8 mouse cellular contexts compared by ENCODE assay signal in genomic region chr11:59661005-59661404, GRCm38 (mm10). TPM values are rescaled to one million over a fixed set of nuclear protein-coding genes. Genes with fewer than 3 reads are reported as not detected.
DNase-seq lines count a peak whose midpoint lies in the region; ATAC-seq and TF ChIP-seq lines count a peak whose summit lies in the region.

Gene Mprip (plus strand): TSS chr11:59661305.

- no peak for ATAC-seq in Patski
- no peak for ATAC-seq in forebrain, embryonic 15.5 days (replicated peaks)
- no peak for ATAC-seq in hindbrain, embryonic 12.5 days (ENCODE audit: low FRiP score)

- H3K4me2 ChIP-seq in forebrain, embryonic 15.5 days (replicated peaks): peak within 1 kb of the TSS; percentile 57
- H3K4me2 ChIP-seq in hindbrain, embryonic 12.5 days (replicated peaks): peak within 1 kb of the TSS; percentile 62
- peak within 1 kb of the TSS; percentile 92 for H3K4me2 ChIP-seq in myocyte (ENCODE audit: low read depth)

- H3K36me3 ChIP-seq in E14TG2a.4 (ENCODE audit: insufficient read depth, low read length) (peaks cover 8% of the 10 kb centered on the region; the same call in 1 of the 2 replicates), myocyte (ENCODE audit: control insufficient read depth, insufficient read depth) (no peaks in the 10 kb centered on the region)
- H3K36me3 ChIP-seq in forebrain, embryonic 15.5 days: no peaks in the 10 kb centered on the region
- H3K36me3 ChIP-seq in hindbrain, embryonic 12.5 days: no peaks in the 10 kb centered on the region

- H3K27ac ChIP-seq in forebrain, embryonic 15.5 days (replicated peaks): peak within 1 kb of the TSS; percentile 90
- peak within 1 kb of the TSS; percentile 90 for H3K27ac ChIP-seq in hindbrain, embryonic 12.5 days

- peak within 1 kb of the TSS; percentile 92 for H3K9ac ChIP-seq in forebrain, embryonic 15.5 days (replicated peaks)
- peak within 1 kb of the TSS; percentile 92 for H3K9ac ChIP-seq in hindbrain, embryonic 12.5 days

- in situ Hi-C loops in Patski (cut with MboI; ENCODE audit: low pct_unique_long_range_greater_than_20kb): loop anchor here (5.0 kb wide), 1 partner anchor 76 kb away; no protein-coding TSS in a partner anchor

- no peak for TF ChIP-seq CTCF in E14TG2a.4 (conservative IDR thresholded peaks at IDR 0.05; ENCODE audit: low read length)
- TF ChIP-seq CTCF in Patski (IDR thresholded peaks at IDR 0.05): no peak

- H3K27me3 ChIP-seq in E14TG2a.4 (ENCODE audit: insufficient read depth, low read length) (peaks cover 29% of the 10 kb centered on the region), Patski (no peaks in the 10 kb centered on the region), myocyte (ENCODE audit: control insufficient read depth, insufficient read depth, insufficient read length) (no peaks in the 10 kb centered on the region)
- H3K27me3 ChIP-seq in forebrain, embryonic 15.5 days: no peaks in the 10 kb centered on the region
- H3K27me3 ChIP-seq in hindbrain, embryonic 12.5 days: no peaks in the 10 kb centered on the region; the same call in 1 of the 2 replicates

- POLR2A ChIA-PET in Patski (lab: Charles Lee): interaction anchor here (0.7 to 1.3 kb wide), 2 partner anchors 34 to 96 kb away, joined by 3 read pairs; no protein-coding TSS in a partner anchor

- no peak for TF ChIP-seq POLR2A in myocyte (IDR thresholded peaks at IDR 0.05; ENCODE audit: insufficient read length, low read depth)

- WGBS in forebrain, embryonic 15.5 days: 53% methylated on average over 3 of the region's 3 CpGs
- WGBS in hindbrain, embryonic 12.5 days: 53% methylated on average over 3 of the region's 3 CpGs

- peaks cover 39% of the 10 kb centered on the region for H3K4me1 ChIP-seq in E14TG2a.4 (replicated peaks; ENCODE audit: low read depth, low read length)
- H3K4me1 ChIP-seq in forebrain, embryonic 15.5 days: peaks cover 37% of the 10 kb centered on the region
- peaks cover 33% of the 10 kb centered on the region for H3K4me1 ChIP-seq in hindbrain, embryonic 12.5 days

- intact Hi-C loops in left cerebral cortex, postnatal 25 days (cut with DNase I): loop anchor here (5.0 kb wide), 2 partner anchors 46 to 71 kb away; no protein-coding TSS in a partner anchor

- peak within 1 kb of the TSS; percentile 84 for H3K4me3 ChIP-seq in E14TG2a.4 (replicated peaks; ENCODE audit: low read length)
- peak within 1 kb of the TSS; percentile 84 for H3K4me3 ChIP-seq in forebrain, embryonic 15.5 days
- H3K4me3 ChIP-seq in hindbrain, embryonic 12.5 days: peak within 1 kb of the TSS; percentile 68
- peak within 1 kb of the TSS; percentile 64 for H3K4me3 ChIP-seq in myocyte

- no peak for DNase-seq in Patski (ENCODE audit: low read depth, low spot score)
- DNase-seq in left cerebral cortex, postnatal 25 days (ENCODE audit: low spot score in 2 of 2): no peak
- no peak for DNase-seq in cerebellum, postnatal 36 days
- DNase-seq in thymus, postnatal 10 days (ENCODE audit: low spot score in 2 of 2): no peak

- peak within 1 kb of the TSS; percentile 80 for H3ac ChIP-seq in myocyte (ENCODE audit: control insufficient read depth, insufficient read length)

- H3K9me3 ChIP-seq in E14TG2a.4 (ENCODE audit: low read length): no peaks in the 10 kb centered on the region
- no peaks in the 10 kb centered on the region for H3K9me3 ChIP-seq in forebrain, embryonic 15.5 days
- no peaks in the 10 kb centered on the region for H3K9me3 ChIP-seq in hindbrain, embryonic 12.5 days (replicated peaks)

- peaks cover 33% of the 10 kb centered on the region for H3K79me2 ChIP-seq in myocyte (ENCODE audit: control insufficient read depth, insufficient read depth)

- CTCF ChIA-PET in Patski (lab: Charles Lee): interaction anchor here (1.7 kb wide), 1 partner anchor 106 kb away, joined by 4 read pairs; no protein-coding TSS in a partner anchor

TF ChIP-seq in myocyte, 11 proteins besides CTCF, POLR2A, EP300 and RAD21:
- no peak for TF ChIP-seq MYOG (IDR thresholded peaks at IDR 0.05; ENCODE audit: control insufficient read depth in 1 of 3, insufficient read depth in 1 of 3, insufficient read length in 2 of 3, low read depth in 2 of 3)
- peak in 1 of 3 experiments; percentile 12 for TF ChIP-seq MYOD1 (IDR thresholded peaks at IDR 0.05; ENCODE audit: control insufficient read depth in 1 of 3, insufficient read length in 2 of 3, low read depth in 2 of 3)
TF ChIP-seq in myocyte: peak in this region for 1.

RNA-seq across cellular contexts. Expression of gene Mprip, which starts in this region (rescaled TPM):
- polyA plus RNA-seq in Patski (2021) (353 TPM), myocyte (2012; fragmentation: generic; extraction: Trizol) (191 TPM)
- 77.4 and 92.9 TPM in 2 replicates for polyA plus RNA-seq in forebrain, embryonic 15.5 days (2015; fragmentation: Nextera tagmentation; extraction: Ambion mirVana)
- polyA plus RNA-seq in hindbrain, embryonic 12.5 days (2016; fragmentation: Nextera tagmentation; extraction: Ambion mirVana): 104 and 113 TPM in 2 replicates
- total RNA-seq in left cerebral cortex, postnatal 25 days (2021): 100 to 1,000 TPM; 276 to 292 TPM
